Mouse (Mus musculus) neural tube, embryonic 13.5 days (tissue): ENCODE data around the gene Epb41l4b. TPM values are rescaled to one million over a fixed set of nuclear protein-coding genes. Genes with fewer than 3 reads are reported as not detected.

Experiments used
- ATAC-seq: fragments of 200-750 bp; cut with Nextera tagmentation; 2 replicates; pipeline ENCODE4 v1.8.0; 2017; ENCODE audit warnings: low read depth, mild to moderate bottlenecking, moderate TSS enrichment, moderate library complexity
- H3K27ac ChIP-seq: fragments of 300-500 bp; sonication (generic); replicated peaks from 2 replicates; pipeline ENCODE4 v1.5.1; 2015; ENCODE audit warnings: moderate library complexity, mild to moderate bottlenecking, inconsistent platforms
- H3K27me3 ChIP-seq: fragments of 300-500 bp; sonication (generic); 2 replicates; pipeline ENCODE4 v1.6.1; 2015; ENCODE audit warnings: mild to moderate bottlenecking, inconsistent platforms
- H3K36me3 ChIP-seq: fragments of 300-500 bp; sonication (generic); 2 replicates; pipeline ENCODE4 v1.6.1; 2015; ENCODE audit warnings: mild to moderate bottlenecking, inconsistent platforms
- H3K4me1 ChIP-seq: fragments of 300-500 bp; sonication (generic); replicated peaks from 2 replicates; pipeline ENCODE4 v1.6.1; 2015; ENCODE audit warnings: inconsistent platforms
- H3K4me2 ChIP-seq: fragments of 300-500 bp; sonication (generic); 2 replicates; pipeline ENCODE4 v1.6.1; 2015; ENCODE audit warnings: inconsistent platforms, mild to moderate bottlenecking, moderate library complexity
- H3K4me3 ChIP-seq: fragments of 300-500 bp; sonication (generic); 2 replicates; pipeline ENCODE4 v1.5.1; 2015; ENCODE audit warnings: mild to moderate bottlenecking, inconsistent platforms
- H3K9ac ChIP-seq: fragments of 300-500 bp; sonication (generic); 2 replicates; pipeline ENCODE4 v1.6.1; 2015; ENCODE audit warnings: moderate library complexity, mild to moderate bottlenecking, inconsistent platforms
- H3K9me3 ChIP-seq: fragments of 300-500 bp; sonication (generic); 2 replicates; pipeline ENCODE4 v1.6.1; 2016; ENCODE audit warnings: inconsistent platforms
- WGBS: fragments of 180-500 bp; shearing (Covaris S2); methylation state at CpG from one replicate; pipeline ENCODE4 v1.1.7; 2015; 5-methylcytosine and 5-hydroxymethylcytosine counted together
- polyA plus RNA-seq: library from polyadenylated mRNA; unstranded; fragments of >200 nt; fragmentation: Nextera tagmentation; extraction: Ambion mirVana; gene quantifications from 2 replicates; pipeline ENCODE4 v1.2.1, GENCODE M21; 2015

Gene Epb41l4b
- polyA plus RNA-seq, 1 experiment from 2014 or later, result 2.3 TPM

- under 1% methylated on average over 42 of the region's 43 CpGs for WGBS
- Histone ChIP-seq H3K4me3 (peak overlapping the region; percentile 66), H3K4me1 (peaks cover 39% of the 10 kb centered on the region), H3K27me3 (peaks cover 47% of the 10 kb centered on the region), H3K9ac (peak overlapping the region; percentile 83), H3K4me2 (peak overlapping the region; percentile 79), H3K36me3 (no peaks in the 10 kb centered on the region), H3K9me3 (no peaks in the 10 kb centered on the region), H3K27ac (0 out of 2 replicates have a peak overlapping the region, but pooled peaks have one; percentile 38)
- peak; percentile 24; the same call in 1 of the 2 replicates for ATAC-seq
Observed at GRCm38 (mm10) chr4:57142374-57143025, 737 bp downstream of the Epb41l4b start.

- Histone ChIP-seq H3K27me3 (peaks cover 47% of the 10 kb centered on the region), H3K4me1 (peaks cover 40% of the 10 kb centered on the region), H3K4me3 (peak overlapping the region; percentile 66), H3K9ac (peak overlapping the region; percentile 83), H3K4me2 (peak overlapping the region; percentile 79), H3K36me3 (no peaks in the 10 kb centered on the region), H3K27ac (no peak overlapping the region), H3K9me3 (no peaks in the 10 kb centered on the region)
- 0 out of 2 replicates have a peak, but pooled peaks have one; percentile 3 for ATAC-seq
- WGBS, result under 1% methylated on average over 26 of the region's 26 CpGs
Observed at GRCm38 (mm10) chr4:57141908-57142361, 1.3 kb downstream of the Epb41l4b start.

- H3K9ac ChIP-seq, result peak overlapping the region; percentile 83
- no peaks in the 10 kb centered on the region for H3K9me3 ChIP-seq
- peak overlapping the region; percentile 79 for H3K4me2 ChIP-seq
- 20% methylated on average over 15 of the region's 15 CpGs for WGBS
- H3K27ac ChIP-seq, result no peak overlapping the region
- H3K4me1 ChIP-seq, result peaks cover 40% of the 10 kb centered on the region
- no peak for ATAC-seq
- H3K27me3 ChIP-seq, result peaks cover 47% of the 10 kb centered on the region
- peak overlapping the region; percentile 66 for H3K4me3 ChIP-seq
- no peaks in the 10 kb centered on the region for H3K36me3 ChIP-seq
Observed at GRCm38 (mm10) chr4:57140992-57141717, 2.1 kb downstream of the Epb41l4b start.

GRCm38 (mm10) chr4:57140200-57140799, 2.9 kb downstream of the Epb41l4b start:
- WGBS, result 17% methylated on average over 4 of the region's 4 CpGs
- Histone ChIP-seq H3K4me1 (peaks cover 40% of the 10 kb centered on the region), H3K27me3 (peaks cover 44% of the 10 kb centered on the region), H3K9me3 (no peaks in the 10 kb centered on the region), H3K9ac (no peak overlapping the region), H3K36me3 (no peaks in the 10 kb centered on the region), H3K4me2 (peak overlapping the region; percentile 79), H3K4me3 (no peak overlapping the region), H3K27ac (no peak overlapping the region)
- ATAC-seq, result no peak

GRCm38 (mm10) chr4:57139433-57139832, 3.8 kb downstream of the Epb41l4b start:
- ATAC-seq, result no peak

GRCm38 (mm10) chr4:57138093-57138440, 5.2 kb downstream of the Epb41l4b start:
- Histone ChIP-seq H3K4me3 (no peak overlapping the region), H3K4me1 (peaks cover 40% of the 10 kb centered on the region), H3K27ac (no peak overlapping the region), H3K9me3 (no peaks in the 10 kb centered on the region), H3K4me2 (no peak overlapping the region), H3K27me3 (peaks cover 32% of the 10 kb centered on the region), H3K36me3 (no peaks in the 10 kb centered on the region), H3K9ac (no peak overlapping the region)
- ATAC-seq, result no peak
- WGBS, result 82% methylated on average over 6 of the region's 6 CpGs

More at GRCm38 (mm10) chr4:57139433-57139832, 3.8 kb downstream of the Epb41l4b start:
- Histone ChIP-seq H3K9ac (no peak overlapping the region), H3K4me1 (peaks cover 40% of the 10 kb centered on the region), H3K4me3 (no peak overlapping the region), H3K36me3 (no peaks in the 10 kb centered on the region), H3K27ac (no peak overlapping the region), H3K27me3 (peaks cover 37% of the 10 kb centered on the region), H3K4me2 (no peak overlapping the region), H3K9me3 (no peaks in the 10 kb centered on the region)
- WGBS, result 68% methylated on average over 10 of the region's 10 CpGs

- H3K27ac ChIP-seq, result no peak overlapping the region
Observed at GRCm38 (mm10) chr4:57137371-57138092, 5.7 kb downstream of the Epb41l4b start.

GRCm38 (mm10) chr4:57135431-57135830, 7.8 kb downstream of the Epb41l4b start:
- ATAC-seq, result no peak
- no peak overlapping the region for H3K4me3 ChIP-seq
- no peaks in the 10 kb centered on the region for H3K36me3 ChIP-seq
- H3K4me2 ChIP-seq, result no peak overlapping the region
- H3K9ac ChIP-seq, result no peak overlapping the region
- no peaks in the 10 kb centered on the region for H3K9me3 ChIP-seq
- H3K27me3 ChIP-seq, result peaks cover 10% of the 10 kb centered on the region
- H3K27ac ChIP-seq, result no peak overlapping the region
- 71% methylated on average over 1 of the region's 1 CpGs for WGBS
- peaks cover 17% of the 10 kb centered on the region for H3K4me1 ChIP-seq

More at GRCm38 (mm10) chr4:57137371-57138092, 5.7 kb downstream of the Epb41l4b start:
- Histone ChIP-seq H3K27me3 (peaks cover 30% of the 10 kb centered on the region), H3K4me1 (peaks cover 38% of the 10 kb centered on the region), H3K9ac (no peak overlapping the region), H3K9me3 (no peaks in the 10 kb centered on the region), H3K4me2 (no peak overlapping the region), H3K4me3 (no peak overlapping the region), H3K36me3 (no peaks in the 10 kb centered on the region)
- 66% methylated on average over 8 of the region's 8 CpGs for WGBS
- no peak for ATAC-seq

- Histone ChIP-seq H3K27ac (no peak overlapping the region), H3K4me2 (no peak overlapping the region), H3K4me1 (peaks cover 8% of the 10 kb centered on the region), H3K4me3 (no peak overlapping the region), H3K27me3 (peaks cover 2% of the 10 kb centered on the region; the same call in 1 of the 2 replicates), H3K9me3 (no peaks in the 10 kb centered on the region), H3K9ac (no peak overlapping the region), H3K36me3 (no peaks in the 10 kb centered on the region)
- WGBS, result 72% methylated on average over 4 of the region's 4 CpGs
- no peak for ATAC-seq
Observed at GRCm38 (mm10) chr4:57134554-57134953, 8.7 kb downstream of the Epb41l4b start.

- Histone ChIP-seq H3K4me3 (no peak overlapping the region), H3K4me1 (no peaks in the 10 kb centered on the region), H3K36me3 (no peaks in the 10 kb centered on the region), H3K27me3 (no peaks in the 10 kb centered on the region), H3K9ac (no peak overlapping the region), H3K4me2 (no peak overlapping the region), H3K9me3 (no peaks in the 10 kb centered on the region), H3K27ac (no peak overlapping the region)
- WGBS, result 85% methylated on average over 10 of the region's 10 CpGs
- ATAC-seq, result no peak
Observed at GRCm38 (mm10) chr4:57131839-57132238, 11.4 kb downstream of the Epb41l4b start.

- H3K36me3 ChIP-seq, result no peaks in the 10 kb centered on the region
- no peak overlapping the region for H3K4me3 ChIP-seq
- H3K4me2 ChIP-seq, result no peak overlapping the region
- no peaks in the 10 kb centered on the region for H3K4me1 ChIP-seq
- H3K27me3 ChIP-seq, result no peaks in the 10 kb centered on the region
- no peak overlapping the region for H3K27ac ChIP-seq
- H3K9ac ChIP-seq, result no peak overlapping the region
- no peak for ATAC-seq
- whole genome bisulfite sequencing, result 54% methylated on average over 11 of the region's 11 CpGs
- no peaks in the 10 kb centered on the region for H3K9me3 ChIP-seq
Observed at GRCm38 (mm10) chr4:57129718-57130515, 13.3 kb downstream of the Epb41l4b start.
